Mouse (Mus musculus): ENCODE measurements around the gene Lingo4.

DNA sequence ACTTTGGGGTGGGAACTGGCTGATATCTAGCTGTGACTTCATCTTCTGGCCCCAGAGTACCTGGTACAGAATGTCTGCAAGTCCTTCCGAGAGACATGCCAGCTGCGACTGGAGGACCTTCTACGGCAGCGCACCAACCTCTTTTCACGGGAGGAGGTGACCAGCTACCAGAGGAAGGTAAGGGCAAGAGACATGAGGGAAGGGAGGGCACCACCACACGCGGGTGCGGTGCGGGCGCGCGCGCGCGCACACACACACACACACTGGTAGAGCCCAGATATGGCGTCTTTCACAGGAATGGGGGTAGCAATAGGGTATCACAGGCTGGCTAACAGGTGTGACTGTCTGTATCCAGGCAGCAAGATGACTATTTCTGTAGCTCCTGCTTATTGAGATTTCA lies 8.9 kb upstream of the Lingo4 start:
- no peak for TF ChIP-seq CTCF (IDR thresholded peaks at IDR 0.05; ENCODE audit: extremely low read depth, insufficient read depth, insufficient read length, insufficient replicate concordance)
- no peak for TF ChIP-seq POLR2A (IDR thresholded peaks at IDR 0.05; ENCODE audit: low read depth, low read length)
